Mouse (Mus musculus) cerebellum, postnatal 36 days (tissue): ENCODE results near the gene Ror1.

Experiments used
- DNase-seq, 2 experiments: peaks; one replicate each; pipeline ENCODE4 v3.0.0; 2021 to 2022; ENCODE audit warnings: mixed read lengths in 2 of 2

The Ror1 gene

GRCm38 (mm10) chr4:100095685-100096595 lies at the start of gene Ror1:
Ror1 (plus strand) TSS chr4:100095791.
- DNase-seq: peak; percentile 94 to 97

- no peak for DNase-seq
These were observed 48.5 kb upstream of the Ror1 start for GRCm38 (mm10) chr4:100047066-100047465.

- DNase-seq: no peak
These were observed 47.1 kb upstream of the Ror1 start for GRCm38 (mm10) chr4:100048351-100048950.

GRCm38 (mm10) chr4:100051767-100052166 lies 43.8 kb upstream of the Ror1 start:
- no peak for DNase-seq

- no peak for DNase-seq
These were observed 43.3 kb upstream of the Ror1 start for GRCm38 (mm10) chr4:100052258-100052657.

GRCm38 (mm10) chr4:100056046-100056445 lies 39.5 kb upstream of the Ror1 start:
- DNase-seq: no peak

GRCm38 (mm10) chr4:100056446-100056845 lies 39.1 kb upstream of the Ror1 start:
- no peak for DNase-seq

GRCm38 (mm10) chr4:100057381-100057780 lies 38.2 kb upstream of the Ror1 start:
- DNase-seq: no peak

- no peak for DNase-seq
These were observed 37.0 kb upstream of the Ror1 start for GRCm38 (mm10) chr4:100058631-100059030.

- no peak for DNase-seq
These were observed 35.8 kb upstream of the Ror1 start for GRCm38 (mm10) chr4:100059811-100060210.

- DNase-seq: no peak
These were observed 34.1 kb upstream of the Ror1 start for GRCm38 (mm10) chr4:100061396-100062066.

GRCm38 (mm10) chr4:100065686-100066085 lies 29.9 kb upstream of the Ror1 start:
- no peak for DNase-seq

GRCm38 (mm10) chr4:100070101-100070500 lies 25.5 kb upstream of the Ror1 start:
- DNase-seq: no peak

GRCm38 (mm10) chr4:100096596-100097181 lies 1.1 kb downstream of the Ror1 start:
- DNase-seq: peak; percentile 33 to 36

GRCm38 (mm10) chr4:100097364-100097979 lies 1.9 kb downstream of the Ror1 start:
- no peak for DNase-seq

- no peak for DNase-seq
These were observed 5.7 kb downstream of the Ror1 start for GRCm38 (mm10) chr4:100101066-100101820.

- DNase-seq: no peak
These were observed 6.3 kb downstream of the Ror1 start for GRCm38 (mm10) chr4:100101844-100102243.

- no peak for DNase-seq
These were observed 8.7 kb downstream of the Ror1 start for GRCm38 (mm10) chr4:100104241-100104640.

GRCm38 (mm10) chr4:100107593-100107992 lies 12.0 kb downstream of the Ror1 start:
- no peak for DNase-seq

GRCm38 (mm10) chr4:100108551-100108950 lies 13.0 kb downstream of the Ror1 start:
- no peak for DNase-seq

- DNase-seq: no peak
These were observed 18.6 kb downstream of the Ror1 start for GRCm38 (mm10) chr4:100114148-100114547.

- DNase-seq: no peak
These were observed 20.8 kb downstream of the Ror1 start for GRCm38 (mm10) chr4:100116366-100116765.
